Mouse (Mus musculus) bone marrow, adult 2 months (tissue): Measurements from ENCODE around the gene Map3k13.

Source experiments
- CTCF ChIP-seq: fragments of 200-500 bp; IDR thresholded peaks from 2 replicates; pipeline ENCODE4 v1.5.1; 2011; ENCODE audit warnings: low read length, control low read depth; ENCODE audit not compliant: control insufficient read depth, insufficient read depth
- POLR2A ChIP-seq: fragments of 200-500 bp; IDR thresholded peaks from 2 replicates; pipeline ENCODE4 v1.6.1; 2011; ENCODE audit warnings: low read depth, mild to moderate bottlenecking, control low read depth, low read length, borderline replicate concordance; ENCODE audit not compliant: control insufficient read depth

- no peak for TF ChIP-seq CTCF
- no peak for TF ChIP-seq POLR2A
Measured at GRCm38 (mm10) chr16:21789180-21789579, 5.0 kb upstream of the Map3k13 start.
